Mouse (Mus musculus): Measurements from ENCODE around the gene Golm1. TPM values are rescaled to one million over a fixed set of nuclear protein-coding genes. Genes with fewer than 3 reads are reported as not detected.
"Not testable (repeated sequence)": the region's sequence is repeated elsewhere in the genome, so short reads cannot be mapped to it uniquely, and the experiment has no call there.

Golm1 gene
- 39.6 and 40.1 TPM in 2 replicates for polyA plus RNA-seq (2015; fragmentation: Nextera tagmentation; extraction: Ambion mirVana)

DNA sequence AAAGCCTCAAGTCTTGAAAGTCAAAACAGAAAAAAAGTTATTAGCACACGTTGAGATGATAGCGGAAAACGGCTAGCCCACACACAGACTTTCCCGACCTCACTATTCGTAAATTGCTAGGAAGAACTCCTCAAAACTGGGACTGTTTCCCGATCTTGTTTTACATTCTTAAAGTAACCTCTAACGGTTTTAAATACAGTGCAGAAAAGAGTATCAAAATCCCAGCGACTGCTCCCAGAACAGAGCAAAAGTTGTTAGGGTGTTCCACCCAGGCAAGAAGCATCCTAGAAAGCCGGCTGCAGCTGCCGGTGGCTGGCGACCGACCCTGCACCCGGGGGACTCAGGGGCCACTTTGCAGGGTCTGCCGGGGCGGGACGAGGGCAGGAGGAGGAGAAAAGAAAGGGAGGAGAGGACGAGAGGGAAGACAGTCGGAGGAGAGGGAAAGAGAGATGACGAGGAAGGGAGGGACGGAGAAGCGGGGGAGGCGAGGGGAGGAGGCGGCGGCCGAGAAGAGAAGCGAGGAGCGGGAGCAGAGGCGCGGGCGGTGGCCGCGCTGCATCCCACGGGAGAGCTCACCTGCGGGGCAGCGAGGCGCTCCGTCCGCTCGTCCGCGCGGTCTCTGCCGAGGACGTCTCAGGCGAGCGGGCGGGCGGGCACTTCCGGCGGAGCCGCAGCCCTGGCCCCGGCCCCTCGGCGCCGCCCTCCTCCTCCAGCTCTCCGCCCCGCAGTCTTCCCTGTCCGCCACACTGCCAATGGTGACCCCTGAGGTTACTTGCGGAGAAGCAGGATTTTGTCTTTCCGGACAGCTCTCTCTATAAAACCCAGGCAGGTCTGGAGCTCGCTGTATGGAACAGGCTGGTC, at the start of gene Golm1:
Gene Golm1 (minus strand): TSS at position 661 of the 861 bp plus-strand sequence.
- ATAC-seq (ENCODE audit: low FRiP score, low TSS enrichment), result peak; percentile 91
- H3K9ac ChIP-seq (replicated peaks; ENCODE audit: low read length), result peak within 1 kb of the TSS; percentile 63
- peak within 1 kb of the TSS; percentile 65 for H3K4me2 ChIP-seq (replicated peaks; ENCODE audit: low read depth, low read length)
- no peaks in the 10 kb centered on the region for H3K9me3 ChIP-seq (ENCODE audit: low read length)
- peaks cover 15% of the 10 kb centered on the region for H3K4me1 ChIP-seq (ENCODE audit: insufficient read depth, low read length)
- H3K4me3 ChIP-seq (ENCODE audit: low read length), result peak within 1 kb of the TSS; percentile 68
- H3K36me3 ChIP-seq (ENCODE audit: insufficient read depth, low read length), result no peaks in the 10 kb centered on the region
- WGBS, result under 1% methylated on average over 50 of the region's 61 CpGs
- H3K27me3 ChIP-seq (ENCODE audit: insufficient read depth, low read length), result no peaks in the 10 kb centered on the region
- H3K27ac ChIP-seq (ENCODE audit: low read length), result peak within 1 kb of the TSS; percentile 41

DNA sequence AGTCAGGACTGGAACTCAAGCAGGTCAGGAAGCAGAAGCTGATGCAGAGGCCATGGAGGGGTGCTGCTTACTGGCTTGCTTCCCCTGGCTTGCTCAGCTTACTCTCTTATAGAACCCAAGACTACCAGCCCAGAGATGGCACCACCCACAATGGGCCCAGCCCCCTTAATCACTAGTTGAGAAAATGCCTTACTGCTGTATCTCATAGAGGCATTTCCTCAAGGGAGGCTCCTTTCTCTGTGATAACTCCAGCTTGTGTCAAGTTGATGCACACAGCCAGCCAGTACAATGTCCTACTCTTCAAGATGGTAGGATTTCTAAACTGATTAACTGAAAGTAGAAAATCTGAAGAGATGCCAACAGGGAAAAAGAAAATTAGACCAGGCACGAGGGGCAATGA, 46.5 kb upstream of the Golm1 start:
- not testable (repeated sequence) for ATAC-seq (ENCODE audit: low FRiP score, low TSS enrichment); H3K36me3 ChIP-seq (ENCODE audit: insufficient read depth, low read length); H3K4me2 ChIP-seq (replicated peaks; ENCODE audit: low read depth, low read length); H3K9ac ChIP-seq (replicated peaks; ENCODE audit: low read length); H3K27ac ChIP-seq (ENCODE audit: low read length); H3K27me3 ChIP-seq (ENCODE audit: insufficient read depth, low read length); H3K9me3 ChIP-seq (ENCODE audit: low read length); H3K4me3 ChIP-seq (ENCODE audit: low read length); H3K4me1 ChIP-seq (ENCODE audit: insufficient read depth, low read length)
- WGBS, result 87% methylated on average over 1 of the region's 1 CpGs

DNA sequence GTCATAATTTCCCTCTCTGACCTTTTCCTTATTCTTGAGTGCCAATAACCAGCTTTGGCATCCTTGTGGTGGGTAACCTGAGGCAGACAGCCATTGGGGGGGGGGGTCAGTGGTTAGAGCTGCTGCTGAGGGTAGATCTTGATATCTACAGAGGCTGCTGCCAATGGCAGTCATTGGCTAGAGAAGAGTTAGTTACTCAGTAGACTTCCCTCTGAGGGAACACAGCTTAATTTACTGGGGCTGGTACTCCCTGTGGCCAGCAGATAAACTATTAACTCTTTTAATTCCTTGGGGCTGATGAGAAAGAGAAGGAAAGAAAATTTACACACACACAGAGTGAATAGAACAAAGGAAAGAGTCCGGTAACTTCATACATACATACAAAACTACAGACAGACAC, 43.9 kb upstream of the Golm1 start:
- no peaks in the 10 kb centered on the region for H3K36me3 ChIP-seq (ENCODE audit: insufficient read depth, low read length)
- no peak overlapping the region for H3K4me2 ChIP-seq (replicated peaks; ENCODE audit: low read depth, low read length)
- H3K9ac ChIP-seq (replicated peaks; ENCODE audit: low read length), result no peak overlapping the region
- 60% methylated on average over 1 of the region's 1 CpGs for WGBS
- no peak overlapping the region for H3K4me3 ChIP-seq (ENCODE audit: low read length)
- H3K27me3 ChIP-seq (ENCODE audit: insufficient read depth, low read length), result no peaks in the 10 kb centered on the region
- no peaks in the 10 kb centered on the region for H3K4me1 ChIP-seq (ENCODE audit: insufficient read depth, low read length)
- H3K9me3 ChIP-seq (ENCODE audit: low read length), result no peaks in the 10 kb centered on the region
- H3K27ac ChIP-seq (ENCODE audit: low read length), result no peak overlapping the region
- no peak for ATAC-seq (ENCODE audit: low FRiP score, low TSS enrichment)

DNA sequence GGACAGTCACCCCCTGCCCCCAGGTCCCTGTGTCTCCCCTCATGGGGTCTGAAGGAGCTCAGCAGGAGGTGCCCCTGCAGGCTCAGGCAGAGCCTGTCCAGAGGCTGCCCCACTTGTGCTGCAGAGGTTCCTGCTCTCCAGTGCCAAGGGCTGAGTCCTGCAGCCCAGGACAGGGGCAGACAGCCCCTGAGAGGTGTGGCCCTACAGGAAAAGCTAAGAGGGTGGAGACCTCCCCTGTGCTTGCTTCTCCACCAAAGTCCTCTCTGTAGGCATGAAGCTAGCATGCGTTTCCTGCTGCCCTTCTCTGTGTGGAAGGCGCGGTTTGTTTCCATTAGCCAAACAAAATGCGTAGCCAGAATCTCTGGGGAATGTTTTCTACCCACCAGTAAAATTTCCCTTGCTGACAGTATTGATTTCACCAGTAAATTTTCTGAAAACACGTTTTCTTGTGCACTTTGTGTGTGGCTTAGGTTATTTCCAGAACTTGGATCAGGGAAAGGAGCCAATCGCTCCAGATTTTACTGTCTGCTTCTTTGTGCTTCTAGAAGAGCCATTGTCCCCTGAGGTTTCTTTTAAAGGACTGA, 43.3 kb upstream of the Golm1 start:
- peak; percentile 57 for ATAC-seq (ENCODE audit: low FRiP score, low TSS enrichment)
- not testable (repeated sequence) for H3K36me3 ChIP-seq (ENCODE audit: insufficient read depth, low read length)

DNA sequence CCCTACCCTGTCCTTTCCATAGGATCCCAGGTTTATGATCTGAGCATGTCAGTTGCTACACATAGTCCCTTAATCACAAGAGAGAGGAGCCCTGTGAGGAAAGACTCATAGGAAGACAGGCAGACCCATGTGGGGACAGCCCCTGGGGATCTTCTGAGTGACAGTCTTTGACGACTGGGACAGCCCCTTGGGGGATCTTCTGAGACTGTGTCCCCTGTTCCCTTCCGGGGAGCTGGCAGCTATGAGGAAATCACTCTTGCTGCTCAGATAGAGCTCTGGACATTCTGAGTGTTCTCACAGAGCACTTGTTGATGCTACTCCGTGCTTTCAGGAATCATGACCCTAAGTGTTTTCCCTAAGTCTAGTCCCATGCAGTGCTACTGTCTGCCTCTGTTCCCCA, 38.1 kb upstream of the Golm1 start:
- 51% methylated on average over 3 of the region's 3 CpGs for WGBS

More for the DNA sequence above, 43.3 kb upstream of the Golm1 start:
- H3K4me3 ChIP-seq (ENCODE audit: low read length); H3K27me3 ChIP-seq (ENCODE audit: insufficient read depth, low read length); H3K4me1 ChIP-seq (ENCODE audit: insufficient read depth, low read length); H3K9me3 ChIP-seq (ENCODE audit: low read length); H3K27ac ChIP-seq (ENCODE audit: low read length); H3K4me2 ChIP-seq (replicated peaks; ENCODE audit: low read depth, low read length); H3K9ac ChIP-seq (replicated peaks; ENCODE audit: low read length): not testable (repeated sequence)
- 33% methylated on average over 6 of the region's 6 CpGs for WGBS

DNA sequence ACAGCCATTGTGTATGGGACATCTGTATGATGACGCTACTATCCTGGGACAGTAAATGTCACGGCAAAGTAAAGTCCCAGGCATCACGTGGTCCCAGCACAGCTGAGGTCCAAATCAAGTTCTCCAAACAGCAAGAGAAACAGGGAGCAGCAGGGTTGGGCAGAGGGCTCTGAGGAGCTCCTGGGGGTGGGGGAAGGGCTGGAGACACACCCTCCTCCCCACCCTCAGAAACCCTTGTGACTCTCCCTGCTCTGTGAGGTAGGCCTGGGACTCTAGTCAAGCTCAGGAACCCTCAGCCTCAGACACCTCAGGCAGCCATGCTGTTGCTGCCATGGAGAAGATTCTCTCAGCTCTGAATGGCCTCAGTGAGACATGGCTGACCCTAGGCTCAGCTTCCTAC, 36.4 kb upstream of the Golm1 start, which contains the start of gene Spata31d1b:
Gene Spata31d1b (plus strand): TSS at position 301 of the 400 bp plus-strand sequence.
- H3K4me2 ChIP-seq (replicated peaks; ENCODE audit: low read depth, low read length); H3K4me1 ChIP-seq (ENCODE audit: insufficient read depth, low read length); H3K27me3 ChIP-seq (ENCODE audit: insufficient read depth, low read length); ATAC-seq (ENCODE audit: low FRiP score, low TSS enrichment); H3K4me3 ChIP-seq (ENCODE audit: low read length); H3K9ac ChIP-seq (replicated peaks; ENCODE audit: low read length); H3K36me3 ChIP-seq (ENCODE audit: insufficient read depth, low read length); H3K9me3 ChIP-seq (ENCODE audit: low read length); H3K27ac ChIP-seq (ENCODE audit: low read length): not testable (repeated sequence)
- 72% methylated on average over 3 of the region's 3 CpGs for WGBS

More for the DNA sequence above, 38.1 kb upstream of the Golm1 start:
- no peaks in the 10 kb centered on the region for H3K36me3 ChIP-seq (ENCODE audit: insufficient read depth, low read length)
- H3K4me2 ChIP-seq (replicated peaks; ENCODE audit: low read depth, low read length), result no peak overlapping the region
- H3K9ac ChIP-seq (replicated peaks; ENCODE audit: low read length), result no peak overlapping the region
- no peak overlapping the region for H3K27ac ChIP-seq (ENCODE audit: low read length)
- no peaks in the 10 kb centered on the region for H3K9me3 ChIP-seq (ENCODE audit: low read length)
- H3K4me1 ChIP-seq (ENCODE audit: insufficient read depth, low read length), result no peaks in the 10 kb centered on the region
- no peak overlapping the region for H3K4me3 ChIP-seq (ENCODE audit: low read length)
- ATAC-seq (ENCODE audit: low FRiP score, low TSS enrichment), result no peak
- H3K27me3 ChIP-seq (ENCODE audit: insufficient read depth, low read length), result no peaks in the 10 kb centered on the region

DNA sequence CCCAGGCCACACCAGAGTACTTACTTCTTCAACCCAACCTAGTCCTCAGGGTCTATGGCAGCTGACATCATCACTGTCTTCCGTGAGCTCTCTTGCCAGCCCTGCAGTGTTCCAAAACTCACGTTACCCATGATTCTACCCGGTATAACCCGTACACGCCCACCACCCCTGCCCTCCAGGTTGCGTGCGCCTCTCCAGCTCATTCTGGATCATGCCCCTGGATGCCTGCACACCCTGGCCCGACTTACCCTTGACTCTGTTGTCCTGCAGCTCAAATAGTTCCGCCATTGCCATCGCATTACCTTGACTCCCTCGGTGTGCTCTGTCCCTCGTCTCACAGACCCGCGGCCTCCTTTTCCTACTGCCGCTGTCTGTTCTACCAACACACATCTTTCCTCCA, 34.6 kb upstream of the Golm1 start, which contains the start of gene Spata31d1a:
Gene Spata31d1a (minus strand): TSS at position 101 of the 400 bp plus-strand sequence.
- Histone ChIP-seq H3K27me3 (ENCODE audit: insufficient read depth, low read length) (no peaks in the 10 kb centered on the region), H3K9ac (replicated peaks; ENCODE audit: low read length) (no peak within 1 kb of the TSS), H3K9me3 (ENCODE audit: low read length) (no peaks in the 10 kb centered on the region), H3K36me3 (ENCODE audit: insufficient read depth, low read length) (no peaks in the 10 kb centered on the region), H3K4me2 (replicated peaks; ENCODE audit: low read depth, low read length) (no peak within 1 kb of the TSS), H3K4me3 (ENCODE audit: low read length) (no peak within 1 kb of the TSS), H3K4me1 (ENCODE audit: insufficient read depth, low read length) (no peaks in the 10 kb centered on the region), H3K27ac (ENCODE audit: low read length) (no peak within 1 kb of the TSS)
- WGBS, result 91% methylated on average over 15 of the region's 15 CpGs
- no peak for ATAC-seq (ENCODE audit: low FRiP score, low TSS enrichment)

DNA sequence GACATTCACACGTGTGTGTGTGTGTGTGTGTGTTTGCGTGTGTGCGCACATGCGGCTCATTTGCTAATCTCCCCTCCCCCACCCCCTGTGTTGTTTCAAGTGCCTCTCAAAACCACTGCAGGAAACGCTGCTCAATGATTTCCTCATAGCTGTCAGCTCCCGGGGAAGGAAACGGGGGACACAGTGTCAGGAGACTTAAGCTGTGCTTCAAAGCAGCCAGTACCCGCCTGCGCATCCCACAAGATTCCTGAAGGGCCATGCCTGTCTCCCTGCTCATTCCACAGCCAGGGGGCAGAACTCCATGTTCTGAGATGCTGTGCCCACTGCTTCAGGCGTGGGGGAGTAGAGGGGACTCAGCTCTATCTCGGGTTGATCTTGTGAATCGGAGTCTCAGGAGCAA, 29.0 kb upstream of the Golm1 start:
- 0 out of 2 replicates have a peak, but pooled peaks have one; percentile 63 for ATAC-seq (ENCODE audit: low FRiP score, low TSS enrichment)
- 36% methylated on average over 12 of the region's 12 CpGs for WGBS
- H3K4me2 ChIP-seq (replicated peaks; ENCODE audit: low read depth, low read length), result peak overlapping the region; percentile 10; the same call in 1 of the 2 replicates

DNA sequence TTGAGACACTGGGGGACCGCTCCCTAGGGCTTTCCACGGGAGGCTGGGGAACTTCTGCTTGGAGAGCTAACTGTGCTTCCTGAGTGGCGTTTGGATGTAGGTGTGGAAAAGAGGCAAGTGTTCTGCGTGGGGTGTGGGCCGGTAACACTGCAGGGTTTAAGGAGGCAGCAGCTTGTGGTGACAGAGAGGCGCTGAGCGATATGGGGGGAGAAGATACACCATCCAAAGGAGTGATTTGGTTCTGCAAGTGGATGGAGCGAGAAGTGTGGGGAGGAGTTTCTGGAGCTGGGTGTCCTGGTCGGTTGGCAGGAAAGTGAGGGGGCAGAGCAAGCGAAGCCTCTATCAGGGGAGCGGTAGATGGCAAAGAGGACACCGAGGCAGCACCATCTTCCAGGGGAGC, 27.9 kb upstream of the Golm1 start:
- Histone ChIP-seq H3K4me3 (ENCODE audit: low read length) (no peak overlapping the region), H3K36me3 (ENCODE audit: insufficient read depth, low read length) (no peaks in the 10 kb centered on the region), H3K27me3 (ENCODE audit: insufficient read depth, low read length) (no peaks in the 10 kb centered on the region), H3K9me3 (ENCODE audit: low read length) (no peaks in the 10 kb centered on the region), H3K4me2 (replicated peaks; ENCODE audit: low read depth, low read length) (no peak overlapping the region), H3K27ac (ENCODE audit: low read length) (no peak overlapping the region), H3K4me1 (ENCODE audit: insufficient read depth, low read length) (peaks cover 4% of the 10 kb centered on the region; the same call in 1 of the 2 replicates), H3K9ac (replicated peaks; ENCODE audit: low read length) (no peak overlapping the region)
- 81% methylated on average over 12 of the region's 12 CpGs for WGBS
- ATAC-seq (ENCODE audit: low FRiP score, low TSS enrichment), result no peak

More for the DNA sequence above, 29.0 kb upstream of the Golm1 start:
- Histone ChIP-seq H3K27me3 (ENCODE audit: insufficient read depth, low read length) (no peaks in the 10 kb centered on the region), H3K9me3 (ENCODE audit: low read length) (no peaks in the 10 kb centered on the region), H3K27ac (ENCODE audit: low read length) (no peak overlapping the region), H3K36me3 (ENCODE audit: insufficient read depth, low read length) (no peaks in the 10 kb centered on the region), H3K4me1 (ENCODE audit: insufficient read depth, low read length) (peaks cover 4% of the 10 kb centered on the region; the same call in 1 of the 2 replicates), H3K9ac (replicated peaks; ENCODE audit: low read length) (no peak overlapping the region), H3K4me3 (ENCODE audit: low read length) (no peak overlapping the region)

DNA sequence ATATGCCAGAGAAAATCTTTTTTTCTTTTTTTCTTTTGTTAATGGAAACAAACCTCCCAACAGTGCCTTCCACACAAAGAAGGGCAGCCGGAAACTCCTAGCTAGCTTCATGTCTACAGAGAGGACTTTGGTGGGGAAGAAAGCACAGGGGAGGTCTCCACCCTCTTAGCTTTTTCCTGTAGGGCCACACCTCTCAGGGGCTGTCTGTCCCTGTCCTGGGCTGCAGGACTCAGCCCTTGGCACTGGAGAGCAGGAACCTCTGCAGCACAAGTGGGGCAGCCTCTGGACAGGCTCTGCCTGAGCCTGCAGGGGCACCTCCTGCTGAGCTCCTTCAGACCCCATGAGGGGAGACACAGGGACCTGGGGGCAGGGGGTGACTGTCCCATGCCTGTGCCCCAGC, 24.5 kb upstream of the Golm1 start:
- WGBS, result 77% methylated on average over 1 of the region's 1 CpGs
- not testable (repeated sequence) for H3K27me3 ChIP-seq (ENCODE audit: insufficient read depth, low read length); H3K9me3 ChIP-seq (ENCODE audit: low read length); H3K9ac ChIP-seq (replicated peaks; ENCODE audit: low read length); H3K27ac ChIP-seq (ENCODE audit: low read length); H3K36me3 ChIP-seq (ENCODE audit: insufficient read depth, low read length); H3K4me3 ChIP-seq (ENCODE audit: low read length); H3K4me2 ChIP-seq (replicated peaks; ENCODE audit: low read depth, low read length); ATAC-seq (ENCODE audit: low FRiP score, low TSS enrichment); H3K4me1 ChIP-seq (ENCODE audit: insufficient read depth, low read length)
